Mouse (Mus musculus) urinary bladder, postnatal 4 days (tissue): ENCODE data around the gene Fmo5.

ENCODE experiments used
- DNase-seq, 2 experiments: peaks; one replicate each; pipeline ENCODE4 v3.0.0; 2021 to 2022; ENCODE audit warnings: low spot score in 2 of 2

The Fmo5 gene

DNA sequence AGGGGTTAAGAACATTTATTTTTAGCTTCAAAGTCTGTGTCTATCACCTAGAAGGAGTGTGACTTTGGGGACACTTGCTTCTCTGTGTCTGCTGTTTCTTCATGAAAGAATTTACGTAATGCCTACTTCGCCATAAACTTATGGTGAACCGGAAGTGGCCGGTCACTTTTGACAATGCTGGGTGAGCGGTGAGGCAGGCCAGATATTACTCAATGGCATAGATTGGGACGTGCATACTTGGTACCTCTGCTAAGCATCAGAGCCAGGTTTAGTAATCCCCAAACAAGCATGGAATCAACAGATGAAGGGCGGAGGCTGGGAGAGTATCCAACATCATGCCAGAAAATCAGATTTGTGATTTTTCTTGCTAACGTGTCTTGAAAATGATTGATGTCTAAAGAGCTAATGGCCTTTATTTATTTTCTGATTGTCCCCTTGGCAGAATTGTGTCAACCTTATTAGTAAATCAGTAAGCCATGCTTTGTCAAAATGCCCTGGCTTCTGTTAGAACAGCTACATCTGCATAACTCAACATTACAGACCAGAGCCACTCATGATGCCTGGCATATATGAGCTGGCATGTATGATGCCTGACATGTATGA is 2.8 kb downstream of the Fmo5 start:
- DNase-seq = no peak

DNA sequence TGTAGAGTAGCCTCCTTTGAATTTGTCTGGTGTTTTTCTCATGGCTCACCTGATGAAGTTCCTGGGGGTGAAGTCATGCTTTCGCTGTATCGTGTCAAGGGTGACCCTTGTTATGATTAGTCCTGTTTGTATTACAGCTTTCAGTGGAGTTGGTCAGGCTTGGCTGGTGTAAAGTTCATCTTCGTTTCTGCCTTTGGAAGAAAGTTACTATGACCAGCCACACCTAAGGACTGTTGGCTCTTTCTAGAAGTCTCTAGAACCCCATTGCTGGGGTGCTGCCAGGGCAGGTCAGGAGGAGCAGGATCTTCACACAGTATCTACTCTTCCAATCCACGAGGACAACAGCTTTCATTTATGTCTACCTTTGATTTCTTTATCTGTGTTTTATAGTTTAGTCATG is 4.9 kb downstream of the Fmo5 start:
- no peak for DNase-seq

DNA sequence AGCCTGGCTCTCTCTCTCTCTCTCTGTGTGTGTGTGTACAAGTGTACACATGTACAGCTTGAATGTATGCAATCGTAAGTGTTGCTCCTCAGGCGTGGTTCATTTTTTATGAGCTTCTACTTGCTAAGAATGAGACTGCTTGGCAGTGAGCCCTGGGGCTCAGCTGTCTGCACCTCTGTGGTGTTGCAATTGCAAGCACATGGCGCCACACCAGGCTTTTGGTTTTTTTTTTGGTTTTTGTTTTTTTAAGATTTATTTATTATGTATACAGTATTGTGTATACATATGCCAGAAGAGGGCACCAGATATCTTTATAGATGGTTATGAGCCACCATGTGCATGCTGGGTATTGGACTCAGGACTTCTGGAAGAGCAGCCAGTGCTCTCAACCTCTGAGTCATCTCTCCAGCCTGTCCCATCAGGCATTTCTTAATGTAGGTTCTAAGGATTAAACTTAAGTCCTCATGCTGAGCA is 5.7 kb downstream of the Fmo5 start:
- DNase-seq = peak; percentile 62 to 71

DNA sequence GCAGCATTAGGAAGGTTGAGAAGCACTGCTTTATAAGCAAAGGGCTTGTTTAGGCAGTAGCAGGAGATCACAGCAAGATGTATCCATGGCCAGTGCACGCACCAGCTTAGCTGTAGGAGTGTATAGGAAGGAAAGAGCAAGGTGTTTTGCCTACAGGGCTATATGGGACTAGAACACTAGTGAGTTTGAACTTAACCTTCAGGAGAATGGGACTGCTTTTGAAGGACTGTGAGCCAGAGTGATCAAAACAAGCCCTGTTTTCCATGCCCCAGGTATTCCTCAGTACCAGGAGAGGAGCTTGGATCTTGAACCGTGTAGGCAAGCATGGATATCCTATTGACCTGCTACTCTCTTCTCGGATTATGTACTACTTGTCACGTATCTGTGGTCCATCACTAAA is 12.8 kb downstream of the Fmo5 start:
- no peak for DNase-seq

DNA sequence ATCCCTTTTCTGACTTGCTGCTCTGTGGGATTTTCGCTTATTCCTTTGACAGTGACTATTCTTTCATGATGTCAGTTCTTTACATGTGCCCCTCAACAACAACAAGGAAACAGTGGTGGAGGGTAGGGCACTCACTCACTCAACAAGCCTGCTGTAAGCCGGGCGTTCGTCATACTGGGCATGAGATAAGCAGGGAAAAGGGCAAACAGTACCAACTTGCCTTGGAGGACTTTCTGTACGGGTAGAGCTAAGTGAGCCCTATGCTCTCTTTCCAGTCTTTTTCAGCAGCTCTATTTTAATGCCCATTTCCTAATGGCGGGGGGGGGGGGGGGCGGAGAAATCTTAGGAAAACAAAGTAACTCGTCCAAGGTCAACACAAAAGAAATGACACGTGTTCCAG is 13.4 kb downstream of the Fmo5 start:
- no peak for DNase-seq

DNA sequence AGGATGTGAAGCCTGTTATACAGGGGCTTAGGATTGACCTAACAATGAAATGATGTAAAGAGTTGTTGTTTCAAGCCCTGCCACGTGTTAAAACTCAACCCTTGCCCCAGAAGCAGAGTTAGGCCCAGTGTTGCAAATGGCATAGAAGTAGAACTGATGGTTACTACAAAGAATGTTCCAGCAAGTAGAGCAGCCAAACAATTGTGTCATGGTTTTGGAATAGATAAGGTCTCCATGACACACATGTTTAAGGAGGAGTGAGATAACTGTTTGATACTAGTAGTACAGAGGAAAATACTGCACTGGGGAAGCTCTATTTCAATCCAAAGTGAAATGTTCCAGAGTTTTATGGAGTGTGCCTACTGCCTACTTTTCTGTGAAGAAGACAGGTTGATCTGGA is 19.9 kb downstream of the Fmo5 start:
- DNase-seq = no peak

DNA sequence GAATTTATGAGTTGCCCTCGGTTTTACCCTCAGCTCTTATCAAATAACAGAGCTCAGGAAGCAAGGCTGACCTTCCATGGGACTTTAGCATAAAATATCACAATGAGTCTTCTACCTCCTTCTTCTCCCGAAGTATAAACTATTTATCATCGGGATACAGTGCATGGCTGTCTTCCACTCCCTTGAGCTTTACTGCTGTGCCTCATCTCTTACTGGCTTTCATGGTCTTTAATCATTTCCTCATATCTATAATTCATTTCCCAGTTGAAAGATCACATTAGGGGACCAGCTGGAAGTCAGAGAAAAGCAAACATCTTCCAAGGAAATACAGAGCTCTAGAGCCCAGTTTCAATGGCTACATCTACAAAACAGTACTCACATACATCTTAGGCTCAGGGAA is 20.4 kb downstream of the Fmo5 start:
- DNase-seq = no peak

DNA sequence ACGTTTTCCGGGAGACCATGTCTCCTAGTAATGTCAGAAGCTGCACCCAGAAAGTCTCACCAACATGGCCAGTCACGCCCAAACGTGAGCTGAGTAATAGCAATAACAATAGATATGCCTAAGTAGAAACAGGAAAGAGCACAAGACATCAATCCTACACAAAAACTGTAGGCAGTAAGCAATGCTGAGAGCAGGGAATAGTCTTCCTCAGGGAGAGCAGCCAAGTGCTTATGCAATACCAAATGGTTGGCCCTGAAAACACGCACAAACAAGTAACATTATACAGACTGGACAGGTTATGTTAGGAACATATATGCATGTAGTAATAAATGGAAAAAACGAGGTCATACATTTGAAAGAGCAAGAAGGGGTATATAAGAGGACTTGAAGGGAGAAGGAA is 20.9 kb downstream of the Fmo5 start:
- DNase-seq = no peak

DNA sequence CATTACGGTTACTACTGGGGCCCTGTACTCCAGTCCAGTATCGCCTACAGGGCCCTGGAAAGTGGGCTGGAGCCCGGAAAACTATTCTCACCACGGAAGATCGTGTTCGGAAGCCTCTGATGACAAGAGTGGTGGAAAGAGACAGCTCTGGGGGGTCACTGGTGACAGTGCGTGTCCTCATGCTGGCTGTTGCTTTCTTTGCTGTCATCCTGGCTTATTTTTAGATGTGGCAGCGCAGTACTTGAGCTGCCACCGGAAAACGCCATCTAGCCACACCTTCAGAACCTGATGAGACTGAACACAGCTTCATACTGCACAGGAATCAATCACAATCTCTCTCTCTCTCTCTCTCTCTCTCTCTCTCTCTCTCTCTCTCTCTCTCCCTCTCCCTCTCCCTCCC is 23.0 kb downstream of the Fmo5 start:
- no peak for DNase-seq

DNA sequence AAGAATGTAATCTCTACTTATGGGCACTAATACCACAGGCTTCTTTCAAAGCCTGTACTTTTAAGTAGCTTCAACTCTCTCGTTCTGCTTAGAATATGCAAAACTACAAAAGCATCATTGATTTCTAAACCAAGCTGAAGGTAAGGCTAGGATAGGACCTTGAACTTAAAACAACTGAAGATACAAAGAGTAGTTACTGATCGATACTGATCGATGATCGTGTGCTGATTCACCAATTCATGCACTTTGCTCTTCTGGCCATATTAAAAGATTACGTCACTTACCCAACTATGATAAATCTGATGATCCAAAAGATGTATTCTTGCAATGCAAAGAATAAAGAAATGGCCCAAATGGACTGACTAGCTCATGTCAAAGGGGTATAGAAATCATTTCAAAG is 25.2 kb downstream of the Fmo5 start:
- no peak for DNase-seq

DNA sequence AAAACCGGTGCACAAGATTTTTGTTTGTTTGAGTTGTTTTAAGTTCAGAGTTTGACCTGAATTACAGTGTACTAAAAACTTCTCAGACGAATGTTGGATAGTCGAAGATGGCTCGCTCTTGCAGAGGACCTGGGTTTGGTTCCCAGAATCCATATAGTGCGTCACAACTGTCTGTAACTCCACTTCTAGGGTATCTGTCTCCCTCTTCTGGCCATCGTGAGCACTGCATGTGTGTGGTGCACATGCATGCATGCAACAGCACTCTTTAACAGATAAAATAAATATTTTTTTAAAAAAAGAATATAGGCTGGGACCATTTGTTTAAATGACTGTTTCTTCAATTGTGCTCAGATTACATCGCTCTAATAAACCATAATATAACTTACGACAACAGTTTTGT is 26.3 kb downstream of the Fmo5 start:
- no peak for DNase-seq

DNA sequence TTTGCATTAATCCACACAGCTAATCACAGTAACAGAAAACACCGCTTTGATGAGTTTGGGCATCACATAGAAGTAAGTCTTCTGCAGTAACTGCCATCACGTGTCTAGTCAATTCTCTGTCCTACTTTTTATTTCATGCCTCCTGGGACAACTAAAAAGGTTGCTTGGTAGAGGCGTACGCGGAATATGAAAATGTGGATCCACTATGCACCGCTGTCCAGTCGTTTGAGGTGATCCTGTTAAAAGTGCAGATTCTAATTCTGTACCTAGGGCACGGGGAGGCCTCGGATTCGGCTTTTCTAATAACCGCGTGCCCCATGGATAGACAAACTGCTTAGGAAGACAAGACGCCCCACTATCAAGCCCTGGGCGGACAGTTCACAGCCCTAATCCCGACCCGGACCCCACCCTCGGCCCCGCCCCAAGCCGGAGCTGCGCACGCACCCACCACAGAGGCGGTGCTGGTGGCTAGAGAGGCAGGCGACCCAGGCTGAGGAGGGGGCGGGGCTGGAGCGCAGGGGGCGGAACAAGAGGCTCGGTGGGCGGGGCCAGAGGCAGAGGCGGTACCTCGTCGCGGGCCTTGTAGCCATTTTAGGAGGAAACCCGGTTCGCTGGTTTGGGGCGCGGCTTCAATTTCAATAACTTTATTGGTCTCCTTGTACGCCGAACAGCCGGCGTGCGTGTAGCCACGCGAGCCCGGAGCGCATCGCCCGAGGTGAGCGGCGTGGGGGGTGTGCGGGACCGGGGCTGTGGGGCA is 29.2 kb downstream of the Fmo5 start, which contains the start of gene Prkab2:
TSS of gene Prkab2 (plus strand) at position 539 of the 757 bp plus-strand sequence.
- peak; percentile 99 for DNase-seq

DNA sequence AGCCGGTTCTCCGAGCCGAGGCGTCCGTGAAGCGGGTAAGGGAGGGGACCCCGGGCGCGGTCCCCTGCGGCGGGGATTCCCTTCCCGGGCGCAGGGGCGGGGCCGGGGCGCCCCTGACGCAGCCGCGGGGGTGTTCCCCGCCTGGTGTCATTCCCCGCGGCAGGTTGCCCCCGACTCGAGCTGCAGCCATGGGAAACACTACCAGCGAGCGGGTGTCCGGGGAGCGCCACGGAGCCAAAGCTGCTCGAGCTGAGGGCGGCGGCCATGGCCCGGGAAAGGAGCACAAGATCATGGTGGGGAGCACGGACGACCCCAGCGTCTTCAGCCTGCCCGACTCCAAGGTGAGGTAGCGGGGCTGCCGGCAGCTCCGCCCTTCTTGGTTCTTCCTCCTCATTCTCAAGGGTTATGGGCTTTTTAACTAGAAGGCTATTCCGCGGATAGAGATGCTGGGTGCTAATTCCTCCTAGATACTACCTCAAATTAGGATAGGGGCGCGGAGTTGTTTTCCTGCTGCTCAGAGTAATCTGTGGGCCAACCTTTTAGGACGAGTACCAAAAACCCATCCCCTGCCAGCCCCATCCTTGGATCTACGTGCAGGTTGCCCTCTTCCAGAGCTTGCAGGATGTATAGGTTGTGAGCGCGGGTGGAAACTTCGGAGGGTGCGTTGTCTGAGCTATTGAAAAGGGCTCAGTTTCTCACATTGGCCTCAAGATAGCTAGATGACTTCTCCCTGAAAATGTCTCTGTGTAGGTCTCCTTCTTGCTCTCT is 30.0 kb downstream of the Fmo5 start:
- DNase-seq = no peak

DNA sequence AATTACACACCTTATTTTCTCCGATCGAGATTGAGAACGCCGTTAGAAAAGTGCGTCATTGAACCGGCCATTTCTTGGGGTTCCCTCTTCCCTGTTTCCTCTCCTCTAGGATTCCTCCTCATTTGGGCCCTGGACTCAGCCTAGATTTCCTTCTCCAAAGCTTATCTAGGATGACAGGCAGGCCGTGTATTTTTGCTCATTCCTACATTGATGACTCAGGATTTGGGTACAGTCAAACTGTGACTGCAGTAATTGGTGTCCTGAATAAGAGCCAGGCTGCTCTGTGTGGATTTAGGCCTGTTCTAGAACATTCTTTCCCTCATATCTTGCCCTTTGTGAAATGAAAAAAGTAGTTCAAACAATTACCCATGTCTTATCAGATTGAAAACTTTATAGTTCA is 31.1 kb downstream of the Fmo5 start:
- no peak for DNase-seq

DNA sequence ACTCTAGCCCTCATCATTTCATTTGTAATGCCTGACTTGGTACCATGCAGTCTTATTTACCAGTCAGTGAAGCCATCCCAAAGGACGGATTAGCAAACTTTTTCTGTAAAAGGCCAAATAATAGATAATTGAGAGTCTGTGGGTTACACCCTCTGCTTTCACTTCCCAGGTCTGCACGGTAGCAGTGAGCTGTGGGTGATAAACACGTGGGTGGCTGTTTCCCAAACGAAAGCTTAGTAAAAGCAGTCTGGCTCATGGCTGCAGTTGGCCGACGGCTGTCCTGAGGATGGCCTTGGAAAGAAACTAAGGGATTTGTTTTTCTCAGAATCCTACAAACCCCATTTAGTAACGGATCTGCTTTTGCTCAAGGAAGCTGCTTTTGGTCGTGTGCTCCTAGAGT is 32.6 kb downstream of the Fmo5 start:
- no peak for DNase-seq

DNA sequence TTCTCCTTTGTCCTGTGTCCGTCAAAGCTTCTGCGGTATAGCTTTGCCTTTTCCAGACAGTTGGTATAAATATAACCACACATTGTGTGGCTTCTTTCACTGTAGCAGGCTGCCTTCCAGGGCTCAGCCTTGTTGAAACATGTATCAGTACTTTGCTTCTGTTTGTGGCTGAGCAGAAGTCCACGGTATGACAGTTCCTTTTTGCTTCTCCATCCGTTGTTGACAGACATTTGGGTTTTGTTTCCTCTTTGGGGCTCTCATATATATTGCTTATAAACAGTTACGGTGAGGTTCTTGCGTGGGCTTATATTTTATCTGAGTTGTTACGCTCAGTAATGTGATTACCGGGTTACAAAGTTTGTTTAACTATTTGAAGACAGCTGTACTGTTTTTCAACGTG is 36.9 kb downstream of the Fmo5 start:
- no peak for DNase-seq

DNA sequence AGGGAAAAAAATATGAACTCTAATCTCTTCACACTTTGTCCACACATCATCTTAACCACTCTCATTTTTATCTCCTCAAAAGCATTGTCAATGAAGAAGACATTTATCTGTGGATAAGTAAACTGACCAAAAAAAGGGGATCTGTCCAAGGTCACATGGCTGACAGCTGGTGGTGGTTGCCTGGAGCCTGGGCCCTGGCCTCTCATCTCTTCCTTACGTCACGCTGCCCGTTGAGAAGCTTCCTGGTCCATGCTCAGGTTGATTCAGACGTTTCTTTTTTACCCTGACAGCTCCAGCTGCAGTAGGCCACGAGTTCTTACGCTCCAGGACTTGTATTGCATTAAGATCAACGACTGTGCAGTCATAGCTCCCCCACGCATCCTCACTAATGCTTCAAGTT is 37.5 kb downstream of the Fmo5 start:
- DNase-seq = no peak

DNA sequence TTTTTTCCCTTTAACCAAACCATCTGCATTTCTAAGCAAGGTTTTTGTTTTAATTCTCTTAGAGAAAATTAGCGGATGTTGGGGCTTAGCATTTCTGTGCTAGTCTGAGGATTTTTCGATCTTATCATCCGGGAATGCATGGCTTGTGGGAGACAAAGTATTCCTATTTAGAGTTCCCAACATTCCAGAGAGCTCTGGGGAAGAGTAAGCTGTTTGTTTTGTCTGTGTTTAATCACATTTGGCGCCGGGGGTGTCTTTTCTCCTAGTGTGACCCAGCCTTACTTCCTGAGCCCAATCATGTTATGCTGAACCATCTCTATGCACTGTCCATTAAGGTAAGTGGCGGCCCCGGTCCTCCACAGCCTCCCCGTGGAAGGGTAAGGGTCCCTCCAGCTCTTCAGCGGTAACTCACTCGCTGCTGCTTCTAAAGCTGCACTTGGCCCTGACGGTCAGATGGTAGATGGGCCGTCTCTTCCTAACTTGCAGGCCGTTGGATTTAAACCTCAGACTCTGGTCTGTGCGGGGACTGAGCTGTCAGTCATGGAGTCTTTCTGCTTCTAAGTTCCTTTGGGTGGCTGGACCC is 38.6 kb downstream of the Fmo5 start:
- DNase-seq = no peak

DNA sequence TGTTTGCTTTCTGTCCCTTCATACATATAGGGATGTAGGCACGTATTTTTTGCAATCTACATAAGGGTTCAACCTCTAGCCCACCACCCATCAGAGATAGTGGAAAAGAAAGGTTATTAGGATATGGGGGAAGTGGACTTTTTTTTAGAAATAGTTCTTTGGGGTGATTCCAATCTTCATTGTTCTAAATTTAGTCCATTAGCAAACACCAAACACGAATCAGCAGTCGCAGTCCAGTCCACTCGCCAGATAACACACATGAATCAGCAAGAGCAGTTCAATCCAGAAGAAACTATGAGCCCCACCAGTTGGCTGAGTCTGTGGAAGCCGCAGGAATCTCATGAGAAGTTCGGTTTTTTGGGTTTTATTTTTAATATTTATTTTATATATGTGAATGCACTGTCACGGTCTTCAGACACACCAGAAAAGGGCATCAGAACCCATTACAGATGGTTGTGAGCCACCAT is 46.1 kb downstream of the Fmo5 start, which contains the start of gene Gm17651:
TSS of gene Gm17651 (minus strand) at position 51 of the 467 bp plus-strand sequence.
- no peak for DNase-seq

DNA sequence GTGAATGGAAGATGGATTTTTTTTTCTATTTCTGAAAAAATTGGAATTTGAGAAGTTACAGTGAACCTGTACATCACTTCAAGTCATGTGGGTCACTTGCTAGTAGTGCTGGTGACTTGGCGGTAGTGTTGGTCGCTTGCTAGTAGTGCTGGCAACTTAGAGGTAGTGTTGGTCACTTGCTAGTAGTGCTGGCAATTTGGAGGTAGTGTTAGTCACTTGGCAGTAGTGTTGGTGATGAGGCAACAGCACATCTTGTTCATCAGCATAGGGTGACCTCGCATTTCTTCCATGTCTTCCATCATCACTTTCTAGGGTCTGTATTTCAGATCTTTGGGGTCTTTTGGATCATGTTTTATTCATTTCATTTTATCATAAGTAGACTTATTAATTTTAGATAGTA is 47.5 kb downstream of the Fmo5 start:
- DNase-seq = no peak

DNA sequence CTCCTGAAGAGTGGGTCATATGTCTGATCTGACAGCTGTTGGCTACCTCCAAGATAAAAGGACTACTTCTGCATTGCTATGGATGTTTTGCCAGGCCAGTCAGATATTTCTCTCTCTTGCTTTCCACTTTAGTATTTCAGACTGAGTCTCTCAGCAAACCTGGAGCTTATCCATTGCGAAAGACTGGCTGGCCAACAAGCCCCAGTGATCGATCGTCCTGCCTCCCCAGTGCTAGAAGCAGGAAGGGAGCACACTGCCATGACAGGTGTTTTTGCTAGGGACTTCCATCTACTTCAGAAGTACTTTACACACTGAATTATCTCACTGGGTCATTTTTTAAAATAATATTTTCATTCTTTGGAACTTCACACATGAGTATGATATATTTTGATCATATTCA is 49.8 kb downstream of the Fmo5 start:
- no peak for DNase-seq

DNA sequence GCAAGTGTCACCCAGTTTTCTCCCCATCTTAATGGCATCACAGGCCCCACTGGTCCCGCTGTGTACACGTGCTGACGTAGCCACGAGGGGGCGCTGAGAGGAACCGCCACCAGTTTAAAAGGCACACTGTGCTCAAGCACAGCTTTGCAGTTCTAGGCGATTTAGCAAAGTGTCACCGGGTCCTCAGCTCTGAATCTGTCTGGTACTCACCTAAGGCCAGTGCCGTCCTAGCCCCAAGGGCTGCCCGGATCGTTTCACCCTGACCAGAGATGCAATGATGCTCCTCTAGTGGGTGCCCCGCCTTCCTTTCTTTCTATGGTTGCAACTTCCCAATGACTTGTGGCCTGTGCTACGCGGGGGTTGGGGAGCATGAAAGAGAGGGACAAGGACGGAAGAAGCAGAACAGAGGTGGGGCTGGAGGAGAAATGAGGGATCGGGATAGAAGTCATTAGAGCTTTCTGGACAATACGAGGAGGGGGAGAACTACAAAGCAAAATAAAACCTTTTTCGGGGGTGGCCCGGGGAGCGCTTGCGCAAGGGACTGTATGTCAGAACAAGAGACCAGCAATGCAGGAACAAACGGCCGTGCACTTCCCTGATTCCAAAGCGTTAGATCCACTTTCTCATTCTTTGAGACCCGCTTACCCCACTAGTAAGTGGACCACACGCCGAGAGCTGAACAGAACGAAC is 52.2 kb downstream of the Fmo5 start:
- peak; percentile 60 to 80 for DNase-seq
